Mouse (Mus musculus): Measurements from ENCODE around the gene Ugt1a9. TPM values are rescaled to one million over a fixed set of nuclear protein-coding genes. Genes with fewer than 3 reads are reported as not detected.

Gene Ugt1a9
- polyA plus RNA-seq, 1 experiment from 2014 or later: 9.3 TPM

DNA sequence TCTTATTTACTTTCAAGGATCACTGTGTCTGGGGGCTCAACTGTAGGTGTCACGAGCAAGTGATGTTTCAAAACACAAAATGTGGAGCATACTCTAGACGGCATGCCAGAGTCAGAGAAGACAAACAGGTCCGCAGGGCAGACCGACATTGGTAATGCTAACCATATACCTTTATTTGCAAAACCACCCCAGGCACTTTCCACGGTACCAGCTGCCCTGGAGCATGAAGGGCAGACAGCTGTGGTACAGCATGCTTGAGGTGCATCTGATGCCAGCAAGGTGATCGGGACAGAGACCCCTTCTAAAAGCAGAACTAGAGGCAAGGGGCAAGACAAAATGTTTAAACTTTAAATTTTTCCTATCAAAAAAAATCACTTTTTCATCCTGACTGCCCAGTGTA is 192.4 kb downstream of the Ugt1a9 start:
- H3K4me1 ChIP-seq (replicated peaks; ENCODE audit: insufficient read depth, low read length): peaks cover 14% of the 10 kb centered on the region
- ATAC-seq (replicated peaks; ENCODE audit: low FRiP score, low read depth) (no peak), DNase-seq (ENCODE audit: low spot score) (no peak)
- no peak overlapping the region for H3K4me3 ChIP-seq (replicated peaks; ENCODE audit: low read depth, low read length)
- no peak overlapping the region for H3K9ac ChIP-seq (ENCODE audit: low read depth, low read length)
- H3K4me2 ChIP-seq (ENCODE audit: low read length): no peak overlapping the region
- H3K27ac ChIP-seq: no peak overlapping the region
- no peak for TF ChIP-seq CTCF (IDR thresholded peaks at IDR 0.05; ENCODE audit: low read depth)
- H3K27me3 ChIP-seq (ENCODE audit: insufficient read depth, low read length): no peaks in the 10 kb centered on the region
- peaks cover 81% of the 10 kb centered on the region for H3K36me3 ChIP-seq (ENCODE audit: insufficient read depth, low read length)
- 73% methylated on average over 6 of the region's 6 CpGs for WGBS
- no peaks in the 10 kb centered on the region for H3K9me3 ChIP-seq (replicated peaks; ENCODE audit: low read length)

DNA sequence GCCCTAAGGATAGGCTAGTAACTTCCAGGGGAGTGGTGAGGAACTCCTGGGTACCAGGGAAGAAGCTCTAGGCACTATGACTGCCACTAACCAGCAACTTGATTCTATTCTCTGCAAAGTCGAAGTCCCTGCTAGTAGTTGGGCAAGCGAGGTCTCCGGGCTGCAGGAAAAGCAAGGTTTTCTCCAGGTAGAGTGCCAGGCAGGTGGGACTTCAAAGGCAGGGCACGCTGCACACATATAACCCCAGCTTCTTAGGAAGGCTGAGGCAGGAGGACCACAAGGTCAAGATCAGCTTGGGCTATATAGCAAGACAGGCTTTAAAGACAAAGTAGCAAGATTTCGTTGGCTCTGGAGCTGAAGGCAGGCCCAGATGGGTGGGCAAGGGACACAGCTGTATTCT is 193.2 kb downstream of the Ugt1a9 start:
- no peaks in the 10 kb centered on the region for H3K9me3 ChIP-seq (replicated peaks; ENCODE audit: low read length)
- peaks cover 89% of the 10 kb centered on the region for H3K36me3 ChIP-seq (ENCODE audit: insufficient read depth, low read length)
- H3K4me1 ChIP-seq (replicated peaks; ENCODE audit: insufficient read depth, low read length): peaks cover 14% of the 10 kb centered on the region
- H3K27me3 ChIP-seq (ENCODE audit: insufficient read depth, low read length): no peaks in the 10 kb centered on the region
- H3K9ac ChIP-seq (ENCODE audit: low read depth, low read length): no peak overlapping the region
- H3K4me2 ChIP-seq (ENCODE audit: low read length): no peak overlapping the region
- DNase-seq (ENCODE audit: low spot score) (no peak), ATAC-seq (replicated peaks; ENCODE audit: low FRiP score, low read depth) (no peak)
- no peak overlapping the region for H3K27ac ChIP-seq
- no peak for TF ChIP-seq CTCF (IDR thresholded peaks at IDR 0.05; ENCODE audit: low read depth)
- 92% methylated on average over 5 of the region's 5 CpGs for WGBS
- no peak overlapping the region for H3K4me3 ChIP-seq (replicated peaks; ENCODE audit: low read depth, low read length)

DNA sequence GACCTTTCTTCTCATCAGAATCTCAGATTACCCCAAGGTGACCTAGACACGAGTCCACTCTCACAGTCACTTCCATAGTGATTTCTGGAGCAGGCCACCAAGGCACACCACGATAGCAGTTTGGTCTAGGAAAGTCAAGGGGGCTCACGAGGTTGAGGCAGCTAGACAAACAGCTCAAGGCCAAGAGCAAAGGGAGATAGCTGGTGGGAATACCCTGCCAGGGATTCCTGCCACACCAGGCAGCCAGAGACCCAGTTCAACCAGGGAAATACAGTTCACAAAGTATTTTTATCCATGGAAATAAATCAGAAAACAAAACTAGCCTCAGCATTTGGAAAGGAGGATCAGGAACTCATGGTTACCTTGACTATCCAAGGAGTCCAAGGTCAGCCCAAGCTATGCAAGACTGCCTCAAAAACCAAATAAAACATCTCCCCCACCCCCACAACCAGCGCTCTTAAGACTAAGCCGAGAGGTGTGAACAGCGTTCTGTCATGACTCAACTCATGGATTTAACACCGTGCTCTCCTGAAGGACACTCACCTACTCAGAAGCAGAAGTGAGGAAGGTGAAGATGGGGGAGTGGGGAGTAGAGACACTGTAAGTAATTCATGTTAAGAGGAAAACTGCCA is 193.8 kb downstream of the Ugt1a9 start:
- H3K4me3 ChIP-seq (replicated peaks; ENCODE audit: low read depth, low read length): no peak overlapping the region
- no peak for DNase-seq (ENCODE audit: low spot score)
- no peak for ATAC-seq (replicated peaks; ENCODE audit: low FRiP score, low read depth)
- H3K9me3 ChIP-seq (replicated peaks; ENCODE audit: low read length): no peaks in the 10 kb centered on the region
- 82% methylated on average over 7 of the region's 7 CpGs for WGBS
- no peak overlapping the region for H3K9ac ChIP-seq (ENCODE audit: low read depth, low read length)
- H3K4me2 ChIP-seq (ENCODE audit: low read length): no peak overlapping the region
- H3K27ac ChIP-seq: no peak overlapping the region
- peaks cover 12% of the 10 kb centered on the region for H3K4me1 ChIP-seq (replicated peaks; ENCODE audit: insufficient read depth, low read length)
- H3K36me3 ChIP-seq (ENCODE audit: insufficient read depth, low read length): peaks cover 95% of the 10 kb centered on the region
- H3K27me3 ChIP-seq (ENCODE audit: insufficient read depth, low read length): no peaks in the 10 kb centered on the region
- no peak for TF ChIP-seq CTCF (IDR thresholded peaks at IDR 0.05; ENCODE audit: low read depth)

DNA sequence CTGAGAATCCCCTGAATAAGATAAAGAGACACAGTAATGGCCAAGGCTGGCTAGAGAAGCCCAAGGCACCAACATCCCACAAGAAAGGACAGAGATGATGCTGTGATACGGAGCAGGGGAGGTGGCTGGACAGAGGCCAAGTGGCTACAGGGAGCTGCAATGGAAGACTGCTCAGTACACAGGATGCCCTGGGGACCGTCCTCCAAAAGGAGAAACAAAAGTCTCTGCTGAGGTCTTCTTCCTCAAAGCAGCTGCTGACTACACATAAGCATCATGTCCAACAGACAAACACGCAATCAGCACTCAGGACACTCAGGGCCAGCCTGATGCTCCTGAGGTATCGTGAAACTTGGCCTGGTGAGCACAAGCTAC is 194.3 kb downstream of the Ugt1a9 start:
- Histone ChIP-seq H3K4me3 (replicated peaks; ENCODE audit: low read depth, low read length) (no peak overlapping the region), H3K36me3 (ENCODE audit: insufficient read depth, low read length) (peaks cover 99% of the 10 kb centered on the region), H3K9ac (ENCODE audit: low read depth, low read length) (no peak overlapping the region), H3K4me2 (ENCODE audit: low read length) (no peak overlapping the region), H3K27ac (no peak overlapping the region), H3K27me3 (ENCODE audit: insufficient read depth, low read length) (no peaks in the 10 kb centered on the region), H3K9me3 (replicated peaks; ENCODE audit: low read length) (no peaks in the 10 kb centered on the region), H3K4me1 (replicated peaks; ENCODE audit: insufficient read depth, low read length) (peaks cover 7% of the 10 kb centered on the region; the same call in 1 of the 2 replicates)
- no peak for DNase-seq (ENCODE audit: low spot score)
- no peak for ATAC-seq (replicated peaks; ENCODE audit: low FRiP score, low read depth)
- WGBS: 78% methylated on average over 4 of the region's 4 CpGs
- TF ChIP-seq CTCF (IDR thresholded peaks at IDR 0.05; ENCODE audit: low read depth): no peak

GRCm38 (mm10) chr1:88266123-88266522 is 195.5 kb downstream of the Ugt1a9 start:
- no peak for TF ChIP-seq CTCF (IDR thresholded peaks at IDR 0.05; ENCODE audit: low read depth)
- Histone ChIP-seq H3K9me3 (replicated peaks; ENCODE audit: low read length) (no peaks in the 10 kb centered on the region), H3K27me3 (ENCODE audit: insufficient read depth, low read length) (no peaks in the 10 kb centered on the region), H3K9ac (ENCODE audit: low read depth, low read length) (no peak overlapping the region), H3K4me2 (ENCODE audit: low read length) (no peak overlapping the region), H3K4me1 (replicated peaks; ENCODE audit: insufficient read depth, low read length) (0 out of 2 replicates have a peak, but pooled peaks cover 4% of the 10 kb centered on the region), H3K36me3 (ENCODE audit: insufficient read depth, low read length) (peaks cover 89% of the 10 kb centered on the region), H3K27ac (no peak overlapping the region), H3K4me3 (replicated peaks; ENCODE audit: low read depth, low read length) (no peak overlapping the region)
- WGBS: 86% methylated on average over 13 of the region's 13 CpGs
- no peak for DNase-seq (ENCODE audit: low spot score)
- no peak for ATAC-seq (replicated peaks; ENCODE audit: low FRiP score, low read depth)

GRCm38 (mm10) chr1:88267489-88267888 is 196.9 kb downstream of the Ugt1a9 start:
- Histone ChIP-seq H3K9ac (ENCODE audit: low read depth, low read length) (no peak overlapping the region), H3K9me3 (replicated peaks; ENCODE audit: low read length) (no peaks in the 10 kb centered on the region), H3K4me1 (replicated peaks; ENCODE audit: insufficient read depth, low read length) (no peaks in the 10 kb centered on the region), H3K4me2 (ENCODE audit: low read length) (no peak overlapping the region), H3K36me3 (ENCODE audit: insufficient read depth, low read length) (peaks cover 86% of the 10 kb centered on the region), H3K27me3 (ENCODE audit: insufficient read depth, low read length) (no peaks in the 10 kb centered on the region), H3K4me3 (replicated peaks; ENCODE audit: low read depth, low read length) (no peak overlapping the region), H3K27ac (no peak overlapping the region)
- ATAC-seq (replicated peaks; ENCODE audit: low FRiP score, low read depth): no peak
- no peak for DNase-seq (ENCODE audit: low spot score)
- no peak for TF ChIP-seq CTCF (IDR thresholded peaks at IDR 0.05; ENCODE audit: low read depth)
- 90% methylated on average over 6 of the region's 6 CpGs for WGBS

- no peak for ATAC-seq (replicated peaks; ENCODE audit: low FRiP score, low read depth)
- Histone ChIP-seq H3K4me2 (ENCODE audit: low read length) (no peak overlapping the region), H3K9me3 (replicated peaks; ENCODE audit: low read length) (no peaks in the 10 kb centered on the region), H3K27me3 (ENCODE audit: insufficient read depth, low read length) (no peaks in the 10 kb centered on the region), H3K27ac (no peak overlapping the region), H3K4me1 (replicated peaks; ENCODE audit: insufficient read depth, low read length) (no peaks in the 10 kb centered on the region), H3K4me3 (replicated peaks; ENCODE audit: low read depth, low read length) (no peak overlapping the region), H3K36me3 (ENCODE audit: insufficient read depth, low read length) (peaks cover 85% of the 10 kb centered on the region), H3K9ac (ENCODE audit: low read depth, low read length) (no peak overlapping the region)
- 85% methylated on average over 6 of the region's 6 CpGs for WGBS
- DNase-seq (ENCODE audit: low spot score): no peak
- no peak for TF ChIP-seq CTCF (IDR thresholded peaks at IDR 0.05; ENCODE audit: low read depth)
Observed at GRCm38 (mm10) chr1:88268070-88268469, 197.5 kb downstream of the Ugt1a9 start.

Other genes starting within 250 kb of the Ugt1a9 start
- gene Dgkd, start 217.5 kb upstream of the Ugt1a9 start, polyA plus RNA-seq (2015; fragmentation: Nextera tagmentation; extraction: Ambion mirVana): 19.3 and 19.8 TPM in 2 replicates
- 18.7 and 22.6 TPM in 2 replicates for gene Usp40, start 62.2 kb upstream of the Ugt1a9 start, polyA plus RNA-seq (2015; fragmentation: Nextera tagmentation; extraction: Ambion mirVana)
- gene Ugt1a10, start 15.4 kb upstream of the Ugt1a9 start, polyA plus RNA-seq (2015; fragmentation: Nextera tagmentation; extraction: Ambion mirVana): 52.3 and 54.5 TPM in 2 replicates
- gene Ugt1a8, start 17.0 kb downstream of the Ugt1a9 start, polyA plus RNA-seq (2015; fragmentation: Nextera tagmentation; extraction: Ambion mirVana): 0.05 TPM in 1 of 2 replicates, not detected in the other
- gene Ugt1a7c, start 24.3 kb downstream of the Ugt1a9 start, polyA plus RNA-seq (2015; fragmentation: Nextera tagmentation; extraction: Ambion mirVana): 10.7 and 12.1 TPM in 2 replicates
- gene Ugt1a6b, start 32.5 kb downstream of the Ugt1a9 start, polyA plus RNA-seq (2015; fragmentation: Nextera tagmentation; extraction: Ambion mirVana): 0.55 and 0.65 TPM in 2 replicates
- 8.2 and 9.3 TPM in 2 replicates for gene Ugt1a6a, start 64.0 kb downstream of the Ugt1a9 start, polyA plus RNA-seq (2015; fragmentation: Nextera tagmentation; extraction: Ambion mirVana)
- 0.06 TPM in 1 of 2 replicates, not detected in the other for gene Ugt1a5, start 95.2 kb downstream of the Ugt1a9 start, polyA plus RNA-seq (2015; fragmentation: Nextera tagmentation; extraction: Ambion mirVana)
- 176 and 217 TPM in 2 replicates for gene Ugt1a2, start 129.8 kb downstream of the Ugt1a9 start, polyA plus RNA-seq (2015; fragmentation: Nextera tagmentation; extraction: Ambion mirVana)
- 11.7 and 13.6 TPM in 2 replicates for gene Dnajb3, start 135.0 kb downstream of the Ugt1a9 start, polyA plus RNA-seq (2015; fragmentation: Nextera tagmentation; extraction: Ambion mirVana)
- gene Ugt1a1, start 141.2 kb downstream of the Ugt1a9 start, polyA plus RNA-seq (2015; fragmentation: Nextera tagmentation; extraction: Ambion mirVana): 4.8 and 6.2 TPM in 2 replicates
- gene Mroh2a, start 156.2 kb downstream of the Ugt1a9 start, polyA plus RNA-seq (2015; fragmentation: Nextera tagmentation; extraction: Ambion mirVana): 0.60 and 0.66 TPM in 2 replicates
- gene Hjurp, start 206.8 kb downstream of the Ugt1a9 start, polyA plus RNA-seq (2015; fragmentation: Nextera tagmentation; extraction: Ambion mirVana): 56.3 and 62.7 TPM in 2 replicates
- gene Trpm8, start 206.9 kb downstream of the Ugt1a9 start, polyA plus RNA-seq (2015; fragmentation: Nextera tagmentation; extraction: Ambion mirVana): not detected in 2 replicates

Measured in kidney, postnatal 0 days (tissue).